Comparison of ENCODE assay signal across 15 mouse cellular contexts in the genomic region with DNA sequence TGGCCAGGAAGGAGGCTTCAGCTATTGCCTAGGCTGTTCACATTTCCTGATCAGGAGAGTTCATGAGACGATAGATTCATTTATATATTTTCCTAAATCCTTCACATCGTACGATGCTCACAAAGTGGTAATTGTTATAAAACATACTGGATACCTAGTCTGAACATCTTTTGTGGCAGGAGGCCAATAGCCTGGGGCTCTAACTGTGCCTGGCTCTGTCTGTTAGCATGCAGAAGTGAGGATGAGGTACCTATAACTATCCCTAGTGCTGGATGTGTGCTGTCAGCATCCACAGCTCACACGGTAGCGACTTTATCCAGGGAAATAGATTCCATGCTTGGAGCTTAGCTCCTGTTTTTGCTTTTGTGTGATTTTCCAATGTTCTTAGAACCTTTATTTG. TPM values are rescaled to one million over a fixed set of nuclear protein-coding genes. Genes with fewer than 3 reads are reported as not detected.
"Had no signal": no experiment of that assay in that cellular context is flagged by ENCODE, and none has a peak within 500 bp of the region (broad histone marks: within the 10 kb centered on the region; RNA-seq: fewer than 3 reads in every experiment).

No protein-coding gene starts in this region.

- H3K27me3 ChIP-seq: kidney, embryonic 15.5 days; limb, embryonic 15.5 days; liver, embryonic 12.5 days; neural tube, embryonic 15.5 days; stomach, embryonic 15.5 days had no signal

- H3K27ac ChIP-seq: kidney, embryonic 15.5 days; left cerebral cortex, adult 2 months; limb, embryonic 15.5 days; liver, embryonic 12.5 days; midbrain, embryonic 10.5 days; neural tube, embryonic 15.5 days; stomach, embryonic 15.5 days had no signal

- H3K9me3 ChIP-seq: kidney, embryonic 15.5 days; limb, embryonic 15.5 days; liver, embryonic 12.5 days; neural tube, embryonic 15.5 days; stomach, embryonic 15.5 days had no signal

- H3K9ac ChIP-seq: kidney, embryonic 15.5 days; limb, embryonic 15.5 days; liver, embryonic 12.5 days; lung, embryonic 14.5 days; neural tube, embryonic 15.5 days; stomach, embryonic 15.5 days had no signal

- H3K4me2 ChIP-seq: kidney, embryonic 15.5 days; limb, embryonic 15.5 days; liver, embryonic 12.5 days; lung, embryonic 14.5 days; neural tube, embryonic 15.5 days; stomach, embryonic 15.5 days had no signal

- H3K36me3 ChIP-seq: kidney, embryonic 15.5 days; limb, embryonic 15.5 days; liver, embryonic 12.5 days; neural tube, embryonic 15.5 days; stomach, embryonic 15.5 days had no signal

- H3K4me1 ChIP-seq: kidney, embryonic 15.5 days; liver, embryonic 12.5 days; midbrain, embryonic 10.5 days; neural tube, embryonic 15.5 days; stomach, embryonic 15.5 days had no signal

- H3K4me3 ChIP-seq: kidney, embryonic 15.5 days; left cerebral cortex, adult 2 months; limb, embryonic 15.5 days; liver, embryonic 12.5 days; midbrain, embryonic 10.5 days; myocyte; neural tube, embryonic 15.5 days; stomach, embryonic 15.5 days had no signal

- ATAC-seq: liver, embryonic 12.5 days had no signal

- DNase-seq: kidney, postnatal 14 days; lung, embryonic 14.5 days; lung, postnatal 10 days; lung, postnatal 4 days; thymus, adult 2 months; thymus, postnatal 25 days had no signal

RNA-seq across cellular contexts. Expression of a gene that starts 28.5 kb away (rescaled TPM):
- total RNA-seq: megakaryocyte, adult 5-6 weeks had no signal
